Mouse (Mus musculus) cerebellum, adult 11 months (tissue): ENCODE results near the gene Il2rg.

ENCODE experiments used
- DNase-seq: peaks from one replicate; pipeline ENCODE4 v3.0.0; 2022

Gene Il2rg

DNA sequence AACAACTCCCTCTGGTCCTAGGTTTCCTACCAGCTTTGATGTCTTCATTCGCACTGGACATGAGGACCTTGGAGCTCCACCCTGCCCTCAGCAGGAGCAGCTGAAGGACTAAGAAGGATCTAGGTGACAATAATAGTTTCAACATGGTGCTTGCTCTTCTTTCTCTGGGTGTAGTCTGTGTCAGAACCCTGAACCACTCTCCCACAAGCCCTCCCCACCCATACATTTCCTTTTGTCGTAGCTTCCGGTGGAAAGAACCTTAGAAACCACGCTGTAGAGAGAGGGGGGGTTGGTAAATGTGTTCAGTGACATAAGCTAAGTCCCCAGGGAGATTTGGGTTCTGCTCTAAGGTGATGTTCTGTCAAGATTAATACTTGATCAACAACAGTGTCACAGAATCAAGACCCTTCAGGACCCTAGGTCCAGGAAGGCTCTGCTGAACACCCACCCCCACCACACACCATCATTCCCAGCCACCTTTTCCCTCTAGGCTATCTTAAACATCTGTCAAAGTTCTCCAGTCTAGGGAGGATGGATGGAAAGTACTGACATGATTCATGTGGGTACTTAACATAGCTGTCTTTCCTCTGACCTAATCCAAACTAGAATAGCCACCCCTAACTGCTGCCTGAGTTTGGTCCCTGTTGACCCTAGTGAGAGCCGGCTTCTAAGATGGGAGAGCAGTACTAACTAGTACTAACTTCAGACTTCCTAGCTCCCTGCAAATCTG is at the start of gene Il2rg:
Il2rg (minus strand) TSS at position 231 of the 730 bp plus-strand sequence.
- DNase-seq, result no peak

DNA sequence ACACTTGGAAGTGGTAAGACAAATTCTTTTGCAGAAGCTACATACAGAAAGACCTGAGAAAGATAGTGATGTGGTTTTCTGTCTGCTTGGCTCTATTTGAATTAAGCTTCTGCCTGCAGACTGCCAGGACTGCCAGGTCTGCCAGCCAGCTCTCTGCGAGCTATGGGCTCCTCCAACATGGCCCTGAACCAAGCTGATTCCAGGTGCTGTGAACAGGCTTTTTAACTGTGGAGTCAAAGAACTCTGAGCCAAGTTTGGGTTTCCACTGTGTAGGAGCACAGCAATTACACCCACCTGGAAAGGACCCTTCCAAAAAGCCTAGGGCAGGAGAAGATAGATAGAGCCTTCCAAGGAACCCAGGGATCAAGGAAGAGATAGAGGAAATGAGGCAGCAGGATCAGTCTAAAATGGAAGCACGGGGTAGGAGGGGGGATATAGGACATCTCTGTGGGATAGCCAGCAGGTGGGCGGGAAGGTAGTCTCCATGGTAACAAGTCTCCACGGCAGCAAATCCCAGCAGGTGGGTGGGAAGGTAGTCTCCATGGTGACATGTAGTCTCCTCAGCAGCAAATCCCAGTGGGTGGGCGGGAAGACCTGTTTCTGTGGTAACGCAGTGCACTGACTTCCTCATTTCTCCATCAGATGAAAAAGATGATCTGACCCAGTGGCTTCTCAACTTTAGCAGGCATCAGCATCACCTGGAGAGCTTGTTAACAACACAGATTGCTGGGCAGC is 45.7 kb upstream of the Il2rg start:
- DNase-seq, result no peak

DNA sequence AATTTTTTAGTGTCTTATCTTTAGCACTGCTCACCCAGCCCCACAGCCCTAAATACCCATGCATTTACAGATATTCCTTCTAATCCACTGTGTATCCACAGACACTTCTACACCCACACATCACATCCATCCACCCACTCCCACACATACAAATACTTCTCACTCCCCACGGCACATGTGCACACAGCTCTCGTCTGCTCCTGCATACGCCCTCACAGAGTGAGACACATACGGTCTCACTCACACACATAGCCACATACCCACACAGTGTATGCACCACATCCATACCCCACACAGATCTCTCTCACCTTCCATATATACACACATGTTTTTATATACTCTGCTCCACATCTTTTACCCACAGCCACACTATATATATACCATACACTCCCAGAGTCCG is 41.2 kb upstream of the Il2rg start:
- DNase-seq, result no peak

DNA sequence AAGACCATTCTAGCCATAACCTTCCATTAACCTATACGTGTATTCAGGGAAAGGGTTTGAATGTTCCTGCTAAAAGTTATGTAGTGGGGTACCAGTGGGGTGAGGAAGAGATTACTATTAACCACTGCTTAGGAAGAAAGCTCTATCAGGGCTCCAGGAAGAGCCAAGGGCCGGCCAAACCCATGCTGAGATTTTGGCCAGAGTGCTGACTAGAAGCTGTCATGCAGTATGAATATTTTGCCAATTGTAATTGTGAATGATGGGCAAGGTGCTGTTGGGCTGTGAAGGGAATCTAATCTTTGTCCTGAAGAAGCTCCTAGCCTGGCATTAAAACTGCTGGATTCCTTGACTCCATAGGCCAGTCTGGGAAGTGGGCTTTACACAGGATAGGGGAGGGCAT is 36.6 kb upstream of the Il2rg start:
- no peak for DNase-seq

DNA sequence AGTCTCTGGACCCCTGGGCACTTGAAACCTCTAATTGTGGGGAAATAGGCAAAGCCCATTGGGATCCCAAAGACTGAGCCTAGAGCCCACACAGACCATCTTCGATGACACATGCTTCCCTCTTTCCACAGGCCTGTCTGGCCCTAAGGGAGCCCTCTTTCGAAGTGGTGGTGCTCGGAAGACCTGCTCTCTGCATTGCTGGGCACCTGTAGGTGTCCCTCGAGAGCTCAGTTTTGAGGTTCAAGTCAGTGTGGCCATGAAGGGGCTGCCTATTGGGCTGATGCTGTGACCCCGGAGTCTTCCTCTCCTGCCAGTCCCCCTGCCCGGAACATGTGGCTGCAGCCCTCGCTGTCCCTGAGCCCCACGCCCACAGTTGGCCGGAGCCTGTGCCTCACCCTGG is 33.6 kb upstream of the Il2rg start:
- no peak for DNase-seq

DNA sequence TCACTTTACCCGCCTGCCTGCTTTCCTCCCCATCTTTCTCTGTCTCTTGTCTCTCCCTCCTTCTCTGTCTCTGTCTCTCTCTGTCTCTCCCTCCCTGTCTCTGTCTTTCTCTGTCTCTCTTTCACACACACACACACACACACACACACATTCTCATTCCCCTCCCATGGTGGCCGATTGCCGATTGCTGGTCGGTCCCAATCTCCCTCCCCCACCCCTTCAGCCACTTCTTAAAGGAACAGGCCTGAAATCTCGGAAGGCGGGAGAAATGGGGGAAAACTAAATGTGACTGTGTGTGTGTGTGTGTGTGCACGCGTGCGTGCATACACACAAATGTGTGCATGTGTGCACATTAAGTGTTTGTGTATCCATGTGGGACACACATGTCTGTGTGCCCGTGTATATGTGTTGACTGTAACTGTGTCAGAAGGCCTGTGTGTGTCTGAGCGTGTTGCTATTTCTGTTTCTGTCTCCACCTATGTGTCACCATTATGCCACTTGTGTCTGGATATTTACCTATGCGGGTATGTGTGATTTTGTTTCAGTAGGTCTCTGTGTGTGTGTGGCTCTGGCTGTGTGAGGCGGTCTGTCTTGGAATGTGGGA is 32.5 kb upstream of the Il2rg start:
- DNase-seq, result no peak

DNA sequence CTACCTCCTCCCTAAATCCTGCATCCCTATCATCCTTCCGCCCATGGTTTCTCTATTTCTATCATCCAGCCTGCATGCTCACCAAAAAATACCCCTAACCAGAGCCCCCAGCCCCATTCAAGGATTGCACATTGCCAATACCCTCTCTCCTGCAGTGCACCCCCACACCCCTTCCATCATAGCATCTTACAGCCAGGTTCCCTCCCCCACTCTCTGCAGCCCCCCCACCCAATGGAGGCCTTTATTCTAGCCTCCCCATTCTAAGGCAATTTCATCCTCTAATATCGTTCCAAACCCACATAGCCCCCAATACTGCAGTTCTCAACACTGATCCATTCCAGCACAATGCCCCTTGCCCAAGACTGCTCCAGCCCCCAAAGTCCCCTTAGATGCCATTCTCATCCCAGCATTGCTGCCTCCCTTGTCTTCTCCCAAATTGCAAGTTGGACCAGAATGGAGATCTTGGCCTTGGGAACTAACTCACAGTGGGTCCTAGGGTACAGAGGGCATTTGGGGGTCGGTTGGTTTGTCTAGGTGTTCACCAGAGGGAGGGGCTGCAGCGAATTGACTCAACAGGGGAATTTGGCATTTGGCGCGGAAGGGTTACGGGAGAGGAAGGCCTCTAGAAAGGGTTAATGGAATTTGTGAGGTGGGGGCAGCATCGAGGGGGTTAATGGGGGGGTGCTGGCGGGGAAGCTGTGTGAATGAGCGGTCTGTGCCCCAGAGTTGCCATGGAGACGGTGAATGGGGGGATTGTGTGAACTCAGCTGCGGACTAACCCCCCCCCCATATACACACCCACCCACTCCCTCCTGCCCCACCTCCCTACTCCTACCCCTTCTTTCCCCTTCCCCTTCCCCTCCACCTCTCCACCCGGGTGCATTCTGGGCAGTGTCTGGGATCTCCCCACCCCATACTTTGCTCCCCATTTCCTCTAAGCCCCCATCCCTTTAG is 31.7 kb upstream of the Il2rg start:
- DNase-seq, result no peak

DNA sequence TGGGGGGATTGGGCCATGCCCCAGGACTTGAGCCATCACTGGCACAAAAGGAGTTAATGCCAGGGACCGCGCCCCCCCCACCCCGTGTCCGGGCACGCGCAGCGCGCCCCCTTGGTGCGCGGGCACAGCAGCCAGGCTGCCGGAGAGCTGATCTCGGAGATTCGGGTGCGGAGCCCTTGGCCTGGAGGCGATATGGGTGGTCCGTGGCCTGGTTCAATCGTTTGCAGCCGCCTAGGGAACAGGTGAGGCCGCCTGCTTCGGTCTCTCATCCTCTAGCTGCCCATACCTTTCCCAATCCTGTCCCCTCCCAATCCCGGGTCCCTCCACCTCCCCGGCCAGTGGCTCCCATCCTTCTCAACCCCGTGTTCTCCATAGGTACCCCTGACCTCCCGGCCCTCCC is 31.0 kb upstream of the Il2rg start, which contains the start of gene Nlgn3:
Nlgn3 (plus strand) TSS at position 114 of the 400 bp plus-strand sequence.
- DNase-seq, result peak; percentile 47

DNA sequence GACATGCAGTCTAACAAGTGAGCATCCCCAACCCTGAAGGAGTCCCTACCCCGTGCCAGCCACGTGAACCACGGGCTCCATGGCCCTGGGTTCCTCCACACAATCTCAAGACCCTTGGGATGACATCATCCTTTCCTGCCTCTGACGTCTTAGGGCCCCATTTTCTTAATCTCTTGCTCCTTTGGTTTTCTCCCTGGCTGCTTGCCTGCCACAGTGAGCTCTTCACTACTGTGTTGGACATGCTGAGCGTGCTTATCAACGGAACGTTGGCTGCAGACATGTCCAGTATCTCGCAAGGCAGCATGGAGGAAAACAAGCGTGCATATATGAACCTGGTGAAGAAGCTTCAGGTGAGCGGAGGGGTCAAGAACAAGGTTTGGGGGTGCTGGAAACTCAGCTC is 22.1 kb upstream of the Il2rg start:
- no peak for DNase-seq

DNA sequence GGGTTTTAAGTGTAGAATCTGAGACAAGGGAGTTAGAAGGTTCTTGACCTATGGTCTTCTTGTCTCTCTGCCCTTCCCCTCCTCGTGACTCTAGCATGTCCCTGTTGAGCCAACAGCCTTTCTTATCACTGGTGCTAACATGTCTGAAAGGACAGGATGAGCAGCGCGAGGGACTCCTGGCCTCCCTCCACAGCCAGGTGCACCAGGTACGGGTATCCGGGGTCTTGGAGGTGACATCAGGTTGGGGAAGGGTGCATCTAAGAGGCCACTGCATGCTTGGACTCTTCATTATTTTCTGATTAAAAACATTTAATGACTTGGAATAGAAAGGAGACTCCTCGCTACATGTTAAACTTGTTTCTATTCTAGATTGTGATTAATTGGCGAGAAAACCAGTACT is 21.0 kb upstream of the Il2rg start:
- no peak for DNase-seq

DNA sequence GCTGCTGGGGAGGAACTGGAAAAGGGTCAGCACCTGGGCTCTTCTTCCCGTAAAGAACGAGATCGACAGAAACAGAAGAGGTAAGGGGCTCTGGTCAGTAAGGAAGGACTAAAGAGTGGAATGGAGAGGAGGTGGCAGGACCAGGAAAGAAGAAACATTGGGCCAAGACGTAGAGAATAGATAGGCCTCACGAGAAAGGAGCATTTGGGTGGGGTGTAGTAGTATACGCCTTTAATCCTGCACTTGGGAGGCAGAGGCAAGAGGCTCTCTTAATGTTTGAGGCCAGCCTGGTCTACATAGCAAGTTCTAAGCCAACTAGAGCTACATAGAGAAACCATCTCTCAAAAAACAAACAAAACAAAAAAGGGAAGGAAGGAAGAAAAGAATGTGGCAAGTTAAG is 20.4 kb upstream of the Il2rg start:
- DNase-seq, result no peak

DNA sequence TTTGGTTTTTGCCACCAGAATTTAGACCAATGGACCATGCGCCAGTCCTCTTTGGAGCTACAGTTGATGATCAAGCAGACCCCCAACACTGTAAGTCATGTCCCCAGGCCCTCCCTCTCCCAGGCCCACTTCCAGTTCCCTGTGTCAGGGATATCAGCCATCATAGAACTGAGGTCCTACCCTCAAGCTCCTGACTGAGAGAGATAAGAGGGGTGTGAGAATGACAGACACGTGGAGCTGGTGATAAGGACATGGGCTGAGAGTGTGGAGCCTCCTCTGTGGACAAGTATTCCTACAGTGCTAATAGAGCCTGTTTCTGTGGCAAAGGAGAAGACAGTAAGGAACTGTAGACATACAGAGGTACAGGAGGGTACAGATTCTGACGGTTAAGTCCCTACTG is 19.5 kb upstream of the Il2rg start:
- DNase-seq, result no peak

DNA sequence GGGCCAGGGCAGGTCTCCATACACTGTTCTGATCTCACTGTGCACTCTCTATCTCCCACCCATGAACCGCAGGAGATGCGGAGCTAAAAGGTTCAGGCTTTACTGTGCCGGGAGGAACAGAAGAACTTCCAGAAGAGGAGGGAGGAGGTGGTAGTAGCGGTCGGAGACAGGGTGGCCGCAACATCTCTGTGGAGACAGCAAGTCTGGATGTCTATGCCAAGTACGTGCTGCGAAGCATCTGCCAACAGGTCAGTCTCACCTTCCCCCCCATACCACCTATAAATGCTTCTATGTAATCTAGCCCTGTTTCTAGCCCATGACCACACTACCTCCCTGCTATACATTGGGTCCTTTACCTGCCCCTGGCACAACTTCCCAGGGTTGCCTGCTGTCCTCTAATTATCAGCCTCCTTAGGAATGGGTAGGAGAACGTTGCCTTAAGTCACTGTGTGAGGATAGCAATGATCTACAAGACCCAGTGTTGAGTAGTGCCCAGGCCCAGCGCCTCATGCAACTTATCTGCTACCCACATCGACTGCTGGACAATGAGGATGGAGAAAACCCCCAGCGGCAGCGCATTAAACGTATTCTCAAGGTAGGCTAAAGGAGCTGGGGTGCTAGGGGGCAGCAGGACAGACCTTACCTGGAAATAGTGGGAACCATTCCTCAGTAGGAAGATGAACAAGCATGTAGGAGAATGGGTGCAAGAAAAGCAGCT is 18.1 kb upstream of the Il2rg start:
- DNase-seq, result no peak

DNA sequence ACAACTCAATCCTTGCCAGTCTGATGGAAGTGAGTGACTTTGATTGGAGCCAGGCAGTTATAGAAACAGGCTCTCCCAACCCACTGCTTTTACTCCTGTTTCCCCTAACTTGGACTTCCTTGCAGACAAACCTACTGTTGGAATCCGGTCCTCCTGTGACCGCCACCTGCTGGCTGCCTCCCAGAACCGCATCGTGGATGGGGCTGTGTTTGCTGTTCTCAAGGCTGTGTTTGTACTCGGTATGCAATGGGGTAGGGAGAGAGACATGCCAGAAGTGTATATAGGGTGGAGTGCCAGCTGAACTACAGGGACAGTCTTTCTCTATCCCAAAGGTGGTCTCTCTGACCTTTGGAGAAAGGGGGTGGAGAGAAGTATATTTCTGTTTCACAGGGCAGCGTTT is 17.5 kb upstream of the Il2rg start:
- peak; percentile 45 for DNase-seq

DNA sequence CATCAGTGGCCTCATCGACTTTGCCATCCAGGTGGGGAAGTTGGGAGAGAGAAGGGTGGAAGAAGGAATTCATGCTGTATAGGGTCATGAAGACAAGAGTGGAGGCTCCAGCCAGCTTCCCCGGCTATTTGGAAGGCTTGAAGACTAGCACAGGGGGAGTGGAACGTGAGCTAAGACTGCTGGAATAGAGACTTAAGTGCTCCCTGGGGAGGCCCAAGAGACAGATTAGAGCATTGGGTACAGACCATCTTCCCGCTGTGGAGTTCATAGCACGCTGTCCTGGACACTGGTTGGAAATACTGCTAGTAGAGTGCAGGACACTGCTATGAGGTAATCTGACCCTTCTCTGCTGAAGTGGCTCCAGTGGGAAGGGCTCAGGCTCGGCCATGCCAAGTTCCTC is 14.8 kb upstream of the Il2rg start:
- DNase-seq, result no peak

DNA sequence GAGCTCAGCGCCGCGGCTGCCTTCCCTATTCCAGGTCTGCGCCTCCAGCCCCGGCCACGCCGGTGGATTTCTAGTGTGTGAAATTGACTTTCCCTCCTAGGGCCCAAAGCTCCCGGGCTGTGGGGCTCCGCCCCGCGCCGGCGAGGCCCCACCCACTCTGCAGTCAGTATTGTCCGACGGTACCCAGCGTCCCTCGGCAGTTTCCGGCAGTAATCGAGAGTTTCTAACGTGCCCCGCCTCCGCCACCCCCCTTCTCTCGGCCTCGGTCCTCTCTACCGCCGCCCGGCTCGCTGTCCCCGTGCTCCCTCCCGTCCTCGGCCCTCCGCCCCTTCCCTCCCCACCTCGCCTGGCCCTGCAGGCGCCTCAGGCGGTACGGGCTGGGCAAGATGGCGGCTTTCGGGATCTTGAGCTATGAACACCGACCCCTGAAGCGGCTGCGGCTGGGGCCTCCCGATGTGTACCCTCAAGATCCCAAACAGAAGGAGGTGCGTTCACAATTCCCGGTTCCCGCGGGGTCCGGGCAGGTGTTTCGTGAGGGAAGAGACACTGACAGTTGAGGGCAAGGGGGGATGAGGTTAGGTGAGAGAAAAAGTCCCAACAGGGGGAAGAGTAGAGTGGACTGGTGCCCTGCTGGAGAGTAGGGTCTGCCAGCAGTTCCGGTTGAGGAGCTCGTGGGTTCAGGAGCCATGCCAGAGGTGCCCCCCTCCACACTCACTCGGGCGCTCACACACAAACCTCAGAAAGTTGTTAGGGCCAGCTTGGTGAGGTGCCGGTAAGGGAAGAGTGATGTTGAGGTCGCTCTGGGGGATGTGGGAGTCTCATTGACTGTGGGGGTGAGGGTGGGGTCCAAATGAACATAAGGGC is 6.1 kb upstream of the Il2rg start, which contains the start of gene Med12:
Med12 (plus strand) TSS at position 156 of the 864 bp plus-strand sequence.
- peak; percentile 88 for DNase-seq

DNA sequence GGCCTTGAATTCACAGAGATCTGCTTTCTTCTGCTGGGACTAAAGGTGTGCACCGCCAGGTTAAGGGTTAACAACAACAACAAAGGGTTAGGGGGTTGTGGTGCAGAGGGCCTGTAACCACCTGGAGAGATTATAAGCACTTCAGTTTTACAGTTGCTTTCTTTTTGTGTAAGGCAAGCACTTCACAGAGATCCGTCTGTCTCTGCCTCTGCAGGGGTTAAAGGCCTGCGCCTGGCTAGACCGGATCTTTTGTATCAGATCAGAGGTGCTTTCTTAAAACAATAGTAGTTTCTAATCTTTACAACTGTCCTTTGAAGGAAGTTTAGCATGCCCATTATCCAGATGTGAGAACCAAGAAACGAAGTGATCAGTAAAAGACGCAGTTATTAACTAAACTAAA is 5.4 kb upstream of the Il2rg start:
- DNase-seq, result no peak

DNA sequence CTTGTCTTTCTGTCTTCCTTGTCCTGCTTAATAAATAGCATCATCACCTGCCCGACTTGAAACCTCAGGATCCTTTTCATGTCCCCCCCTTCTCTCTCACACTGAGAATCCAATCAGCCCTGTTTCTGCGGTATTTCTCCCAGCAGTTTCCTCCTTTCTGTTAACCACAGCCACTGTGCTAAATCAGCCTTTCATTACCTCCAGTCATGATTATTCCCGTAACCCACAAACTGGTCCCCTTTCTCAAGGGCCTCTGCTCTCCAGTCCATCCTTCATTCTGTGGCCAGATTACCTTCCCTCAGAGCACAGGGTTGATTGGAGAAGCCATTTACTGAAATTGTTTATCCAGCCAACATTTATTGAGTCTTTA is 685 bp upstream of the Il2rg start, which contains the start of gene Gm20489:
Gm20489 (minus strand) TSS at position 269 of the 370 bp plus-strand sequence.
- DNase-seq, result no peak

DNA sequence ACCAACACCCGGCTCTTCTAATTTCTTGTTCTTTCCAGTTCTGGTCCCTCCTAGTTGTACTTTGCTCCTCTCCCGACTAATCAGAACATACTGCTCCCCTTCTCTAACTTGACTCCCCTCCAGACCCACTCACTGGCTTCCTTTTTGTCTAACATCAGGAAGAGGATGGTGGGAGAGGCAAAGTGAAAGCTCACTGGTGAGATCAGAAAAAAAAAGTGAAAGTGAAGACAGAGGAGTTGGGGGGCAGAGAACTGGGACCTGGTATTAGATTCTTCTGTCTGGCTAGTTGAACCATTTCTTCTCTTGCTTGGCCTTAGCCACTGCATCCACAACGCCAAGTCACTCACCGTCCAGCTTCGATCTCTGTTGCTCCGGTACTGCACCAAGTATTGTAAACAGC is 1.4 kb downstream of the Il2rg start:
- DNase-seq, result no peak

DNA sequence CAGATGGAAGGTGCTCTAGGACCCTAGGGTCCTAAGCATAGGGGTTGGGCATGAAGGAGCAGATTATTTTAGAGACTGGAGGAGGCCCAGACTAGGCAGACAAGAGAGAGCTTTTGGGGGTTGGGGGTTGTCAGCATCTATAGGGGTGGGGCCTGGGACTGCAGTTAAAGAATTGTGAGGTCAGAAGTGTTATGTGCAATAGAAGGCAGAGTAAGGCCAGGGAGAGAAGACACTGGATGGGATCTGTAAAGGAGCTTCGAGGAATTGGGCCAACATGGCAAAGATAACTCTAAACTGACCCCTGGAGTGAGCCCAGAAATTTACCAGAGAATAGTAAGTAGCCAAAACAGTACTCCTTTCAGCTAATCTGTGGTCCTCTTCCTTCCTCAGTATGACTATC is 4.2 kb downstream of the Il2rg start, which contains the start of gene Gm614:
Gm614 (minus strand) TSS at position 101 of the 400 bp plus-strand sequence.
- DNase-seq, result no peak
